Mouse (Mus musculus) monocyte, adult 2 months (primary cell): ENCODE measurements around the gene Ltbp1.

Source experiments
- DNase-seq, 2 experiments: peaks; one replicate each; pipeline ENCODE4 v3.0.0; 2022; ENCODE audit warnings: low spot score in 2 of 2, low read depth in 1 of 2

Gene Ltbp1

DNA sequence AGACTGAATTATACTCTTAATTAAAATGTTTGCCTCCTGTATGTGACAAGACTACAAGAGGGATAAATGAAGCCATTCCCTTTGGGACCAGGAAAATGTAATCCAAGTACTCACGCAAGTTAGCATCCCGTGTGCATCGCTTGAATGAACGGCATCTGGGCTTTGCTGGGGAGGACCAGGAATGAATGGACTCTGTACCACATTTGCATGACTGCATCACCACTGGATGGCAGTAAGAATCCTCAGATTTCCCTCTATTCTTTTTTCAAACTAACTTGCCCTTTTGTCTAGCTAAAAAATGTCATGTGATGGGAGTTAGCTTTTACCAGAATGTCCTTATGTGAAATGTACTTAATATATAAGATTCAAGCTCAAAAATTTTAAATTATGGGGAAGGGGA is 401.0 kb downstream of the Ltbp1 start:
- no peak for DNase-seq

DNA sequence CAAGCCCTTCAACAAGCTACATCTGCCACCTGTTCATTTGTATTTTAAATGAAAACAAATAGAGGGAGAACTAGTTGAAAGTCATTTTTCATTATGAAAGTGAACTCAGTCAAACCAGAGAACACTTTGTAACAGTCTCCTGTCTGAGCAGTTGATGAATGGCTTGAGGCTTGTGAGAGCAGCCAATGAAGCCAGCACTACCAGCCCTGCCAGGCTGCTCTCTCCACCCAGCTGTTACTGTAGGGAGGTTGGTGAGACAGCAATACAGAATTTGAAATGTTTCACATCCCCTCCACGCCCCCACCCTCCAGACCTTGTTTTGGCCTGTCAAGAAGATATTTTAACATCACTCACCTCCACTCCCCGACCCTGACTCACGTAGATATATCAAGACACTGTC is 411.5 kb downstream of the Ltbp1 start:
- DNase-seq = no peak

DNA sequence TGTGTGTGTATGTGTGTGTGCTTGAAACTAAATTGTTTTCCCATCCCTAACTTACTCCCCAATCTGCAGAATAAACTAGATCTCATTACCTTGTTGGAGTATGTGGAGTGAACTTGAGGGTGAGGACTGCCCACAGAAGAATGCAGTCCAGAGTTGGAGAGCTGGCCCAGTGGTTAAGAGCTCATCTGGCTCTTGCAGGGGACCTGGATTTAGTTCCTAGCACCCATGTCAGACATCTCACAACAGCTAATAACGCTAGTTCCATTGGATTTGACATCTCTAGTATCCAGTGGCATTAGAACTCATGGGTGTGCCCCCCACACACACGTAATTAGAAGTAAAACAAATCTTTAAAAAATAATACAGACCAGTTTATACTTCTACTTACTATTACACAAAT is 428.8 kb downstream of the Ltbp1 start:
- DNase-seq = no peak

GRCm38 (mm10) chr17:75434871-75435270 is 429.5 kb downstream of the Ltbp1 start:
- no peak for DNase-seq

GRCm38 (mm10) chr17:75435599-75435998 is 430.2 kb downstream of the Ltbp1 start, which contains the start of gene Rasgrp3:
Gene Rasgrp3 (plus strand): TSS chr17:75435896.
- DNase-seq = no peak

GRCm38 (mm10) chr17:75436095-75436494 is 430.7 kb downstream of the Ltbp1 start:
- DNase-seq = no peak

- no peak for DNase-seq
These were observed 431.5 kb downstream of the Ltbp1 start for GRCm38 (mm10) chr17:75436819-75437218.

DNA sequence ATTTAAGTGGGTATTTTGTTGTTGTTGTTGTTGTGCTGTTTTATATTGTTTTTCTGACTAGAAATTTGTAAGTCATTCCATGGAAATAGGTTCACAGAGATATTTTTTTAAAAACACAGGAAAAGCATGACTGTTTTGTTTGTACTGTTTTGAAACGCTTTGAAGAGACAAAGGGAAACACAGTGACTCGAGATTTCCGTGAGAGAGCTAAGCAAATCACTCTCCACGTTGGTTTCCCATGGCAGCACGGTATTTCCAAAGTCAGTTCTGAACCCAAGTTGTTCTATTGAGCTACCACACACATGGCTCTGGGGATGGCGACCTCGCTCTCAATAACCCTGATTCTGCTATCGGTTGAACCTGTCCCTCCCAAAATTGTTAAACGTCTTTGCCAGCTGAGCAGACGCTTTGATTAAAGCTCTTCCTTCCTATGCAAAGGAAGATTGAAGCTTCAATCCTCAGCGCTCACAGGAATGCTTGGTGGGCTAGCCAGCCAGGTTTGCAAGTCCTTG is 431.9 kb downstream of the Ltbp1 start:
- DNase-seq = no peak

DNA sequence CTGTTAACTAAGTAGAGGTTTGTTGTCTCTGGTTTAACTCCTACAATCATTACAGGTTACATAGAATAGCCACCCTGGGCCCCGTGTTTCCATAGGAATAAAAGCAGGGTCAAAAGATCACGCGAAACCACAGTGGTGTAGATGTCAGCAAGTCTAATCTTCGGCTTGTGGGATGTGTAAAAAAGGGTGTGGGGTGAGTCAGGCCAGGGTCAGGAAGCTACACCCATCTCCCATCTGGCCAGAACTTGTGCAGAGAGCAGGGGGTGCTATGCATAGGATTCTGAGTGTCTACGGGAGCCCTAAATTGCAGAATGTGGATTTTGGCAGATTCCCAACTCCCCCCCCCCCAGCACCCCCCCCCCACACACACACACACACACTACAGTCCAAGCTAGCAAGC is 432.8 kb downstream of the Ltbp1 start:
- no peak for DNase-seq

DNA sequence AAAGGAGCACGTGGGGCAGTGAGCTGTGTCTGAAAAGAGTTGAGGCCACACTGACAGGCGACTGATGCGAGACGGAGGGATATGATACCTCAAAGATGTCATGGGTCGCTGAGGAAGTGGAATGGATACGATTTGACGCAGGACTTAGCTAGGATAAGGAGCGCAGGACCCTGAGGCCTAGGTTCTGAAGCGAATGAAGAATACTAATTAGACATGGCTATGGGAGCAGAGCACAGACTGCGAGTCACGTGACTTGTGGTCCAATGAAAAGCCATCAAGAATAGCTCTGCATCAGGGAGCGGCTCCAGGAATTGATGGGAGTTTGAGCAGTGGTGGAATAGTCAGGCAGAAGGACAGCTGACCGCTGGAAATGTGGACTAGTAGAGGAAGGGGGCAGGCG is 433.7 kb downstream of the Ltbp1 start:
- DNase-seq = no peak

- DNase-seq = no peak
These were observed 435.3 kb downstream of the Ltbp1 start for GRCm38 (mm10) chr17:75440619-75441018.

GRCm38 (mm10) chr17:75441260-75441830 is 436.0 kb downstream of the Ltbp1 start:
- no peak for DNase-seq
